Mouse (Mus musculus) heart, embryonic 12.5 days (tissue): ENCODE measurements around the gene Lrrc8d. TPM values are rescaled to one million over a fixed set of nuclear protein-coding genes. Genes with fewer than 3 reads are reported as not detected.

Experiments
- ATAC-seq: fragments of 200-750 bp; cut with Nextera tagmentation; 2 replicates; pipeline ENCODE4 v1.8.0; 2017; ENCODE audit warnings: moderate TSS enrichment, moderate library complexity; ENCODE audit not compliant: insufficient number of reproducible peaks, low FRiP score
- H3K27ac ChIP-seq: fragments of 300-500 bp; sonication (generic); 2 replicates; pipeline ENCODE4 v1.5.1; 2016; ENCODE audit warnings: mild to moderate bottlenecking, moderate library complexity; ENCODE audit not compliant: poor library complexity, severe bottlenecking
- H3K27me3 ChIP-seq: fragments of 300-500 bp; sonication (generic); replicated peaks from 2 replicates; pipeline ENCODE4 v1.6.1; 2016; ENCODE audit warnings: mild to moderate bottlenecking, moderate library complexity
- H3K36me3 ChIP-seq: fragments of 300-500 bp; sonication (generic); 2 replicates; pipeline ENCODE4 v1.6.1; 2016; ENCODE audit warnings: mild to moderate bottlenecking, moderate library complexity
- H3K4me1 ChIP-seq: fragments of 300-500 bp; sonication (generic); replicated peaks from 2 replicates; pipeline ENCODE4 v1.6.1; 2016; ENCODE audit warnings: mild to moderate bottlenecking
- H3K4me2 ChIP-seq: fragments of 300-500 bp; sonication (generic); 2 replicates; pipeline ENCODE4 v1.6.1; 2016; ENCODE audit warnings: mild to moderate bottlenecking, moderate library complexity
- H3K4me3 ChIP-seq: fragments of 300-500 bp; sonication (generic); 2 replicates; pipeline ENCODE4 v1.5.1; 2016; ENCODE audit warnings: mild to moderate bottlenecking
- H3K9ac ChIP-seq: fragments of 300-500 bp; sonication (generic); 2 replicates; pipeline ENCODE4 v1.6.1; 2016; ENCODE audit warnings: mild to moderate bottlenecking, moderate library complexity
- H3K9me3 ChIP-seq: fragments of 300-500 bp; sonication (generic); replicated peaks from 2 replicates; pipeline ENCODE4 v1.6.1; 2016; ENCODE audit warnings: mild to moderate bottlenecking, moderate library complexity
- WGBS: fragments of 180-500 bp; shearing (Covaris S2); methylation state at CpG from one replicate; pipeline ENCODE4 v1.1.7; 2016; 5-methylcytosine and 5-hydroxymethylcytosine counted together
- polyA plus RNA-seq: library from polyadenylated mRNA; unstranded; fragments of >200 nt; fragmentation: Nextera tagmentation; extraction: Ambion mirVana; gene quantifications from 2 replicates; pipeline ENCODE4 v1.2.1, GENCODE M21; 2016

Lrrc8d gene
- polyA plus RNA-seq, 1 experiment from 2014 or later: 10.7 TPM

- ATAC-seq: no peak
Observed at GRCm38 (mm10) chr5:105742641-105743040, 42.9 kb downstream of the Lrrc8d start.

GRCm38 (mm10) chr5:105745324-105745723 lies 45.6 kb downstream of the Lrrc8d start:
- Histone ChIP-seq H3K4me3 (no peak overlapping the region), H3K4me1 (peaks cover 13% of the 10 kb centered on the region), H3K9ac (no peak overlapping the region), H3K9me3 (no peaks in the 10 kb centered on the region), H3K27me3 (no peaks in the 10 kb centered on the region), H3K36me3 (no peaks in the 10 kb centered on the region), H3K4me2 (no peak overlapping the region), H3K27ac (no peak overlapping the region)
- no peak for ATAC-seq
- 51% methylated on average over 11 of the region's 11 CpGs for WGBS

More at GRCm38 (mm10) chr5:105742641-105743040, 42.9 kb downstream of the Lrrc8d start:
- H3K9ac ChIP-seq: no peak overlapping the region
- no peak overlapping the region for H3K4me2 ChIP-seq
- 78% methylated on average over 5 of the region's 5 CpGs for WGBS
- H3K4me3 ChIP-seq: no peak overlapping the region
- H3K4me1 ChIP-seq: peaks cover 13% of the 10 kb centered on the region
- H3K9me3 ChIP-seq: no peaks in the 10 kb centered on the region
- H3K27me3 ChIP-seq: no peaks in the 10 kb centered on the region
- no peak overlapping the region for H3K27ac ChIP-seq
- no peaks in the 10 kb centered on the region for H3K36me3 ChIP-seq

DNA sequence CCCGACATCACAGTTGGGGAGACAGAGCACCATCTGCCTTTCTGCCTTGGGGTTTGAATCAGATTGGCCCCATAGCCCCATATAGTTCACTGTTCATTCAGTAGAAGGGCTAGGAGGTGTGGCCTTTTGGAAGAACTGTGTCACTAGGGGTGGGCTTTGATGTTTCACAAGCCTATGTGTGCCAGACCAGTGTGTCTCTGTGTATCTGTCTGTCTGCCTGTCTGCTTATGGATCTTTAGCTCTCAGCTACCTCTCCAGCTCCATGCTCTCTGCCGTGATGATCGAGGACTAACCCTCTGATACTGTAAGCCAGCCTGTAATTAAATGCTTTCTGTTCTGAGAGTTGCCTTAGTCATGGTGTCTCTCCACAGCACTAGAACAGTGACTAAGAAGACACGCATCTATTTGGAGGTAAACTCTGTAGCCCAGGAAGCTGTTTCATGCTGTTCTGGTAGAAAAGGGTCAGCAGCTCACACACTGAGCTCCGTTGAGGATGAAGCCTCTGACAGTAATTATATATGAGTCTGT lies 46.2 kb downstream of the Lrrc8d start:
- Histone ChIP-seq H3K4me2 (no peak overlapping the region), H3K27ac (no peak overlapping the region), H3K36me3 (no peaks in the 10 kb centered on the region), H3K9ac (no peak overlapping the region), H3K4me3 (no peak overlapping the region), H3K27me3 (no peaks in the 10 kb centered on the region), H3K4me1 (peaks cover 13% of the 10 kb centered on the region), H3K9me3 (no peaks in the 10 kb centered on the region)
- WGBS: 87% methylated on average over 5 of the region's 5 CpGs
- no peak for ATAC-seq

DNA sequence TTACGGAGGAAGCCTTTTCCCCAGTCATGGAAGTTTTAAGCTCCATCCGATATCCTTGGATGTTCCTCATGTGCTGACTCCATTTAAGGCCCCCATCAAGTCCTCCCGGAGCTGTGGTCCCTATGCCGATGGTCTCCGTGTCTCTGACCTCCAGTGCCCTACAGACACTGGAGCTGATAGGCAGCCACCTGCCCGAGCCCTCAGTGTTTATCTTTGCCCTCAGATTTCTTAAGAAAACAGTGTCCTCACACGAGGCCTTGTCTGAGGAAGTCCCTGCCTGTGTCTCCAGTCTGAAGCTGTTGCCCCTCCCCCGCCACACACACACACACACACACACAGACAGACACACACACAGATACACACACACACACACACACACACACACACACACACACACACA lies 55.0 kb downstream of the Lrrc8d start:
- no peaks in the 10 kb centered on the region for H3K36me3 ChIP-seq
- H3K27ac ChIP-seq: no peak overlapping the region
- no peak overlapping the region for H3K9ac ChIP-seq
- H3K27me3 ChIP-seq: peaks cover 20% of the 10 kb centered on the region
- peaks cover 11% of the 10 kb centered on the region for H3K4me1 ChIP-seq
- no peak overlapping the region for H3K4me2 ChIP-seq
- no peak for ATAC-seq
- WGBS: 33% methylated on average over 8 of the region's 8 CpGs
- H3K4me3 ChIP-seq: no peak overlapping the region
- 0 out of 2 replicates have a peak, but pooled peaks cover 5% of the 10 kb centered on the region for H3K9me3 ChIP-seq

DNA sequence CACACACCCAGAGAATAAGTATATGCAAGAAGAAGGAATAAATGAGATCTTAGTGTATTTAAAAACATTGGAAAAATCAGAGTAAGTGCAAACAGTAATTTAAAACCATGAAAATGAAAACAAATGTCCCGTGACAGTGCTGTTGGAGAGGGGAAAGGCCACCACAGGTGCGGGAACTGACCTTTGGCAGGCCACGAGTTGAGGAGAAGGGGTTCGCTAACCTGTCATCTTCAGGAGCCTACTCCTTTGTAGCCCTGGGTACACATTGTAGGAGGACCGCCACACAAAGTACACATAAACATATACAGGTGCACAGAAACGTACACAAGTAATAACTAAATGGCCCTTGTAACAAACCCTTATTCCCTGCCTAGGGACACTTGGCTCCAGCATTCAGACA lies 55.7 kb downstream of the Lrrc8d start:
- H3K9me3 ChIP-seq: 0 out of 2 replicates have a peak, but pooled peaks cover 5% of the 10 kb centered on the region
- WGBS: 79% methylated on average over 6 of the region's 6 CpGs
- no peak overlapping the region for H3K27ac ChIP-seq
- no peaks in the 10 kb centered on the region for H3K36me3 ChIP-seq
- H3K4me3 ChIP-seq: no peak overlapping the region
- no peak overlapping the region for H3K9ac ChIP-seq
- H3K4me1 ChIP-seq: peaks cover 11% of the 10 kb centered on the region
- peaks cover 27% of the 10 kb centered on the region for H3K27me3 ChIP-seq
- no peak for ATAC-seq
- H3K4me2 ChIP-seq: no peak overlapping the region

GRCm38 (mm10) chr5:105757978-105758377 lies 58.2 kb downstream of the Lrrc8d start:
- Histone ChIP-seq H3K9me3 (0 out of 2 replicates have a peak, but pooled peaks cover 5% of the 10 kb centered on the region), H3K36me3 (no peaks in the 10 kb centered on the region), H3K27ac (no peak overlapping the region), H3K4me2 (no peak overlapping the region), H3K9ac (no peak overlapping the region), H3K4me3 (no peak overlapping the region), H3K4me1 (peaks cover 24% of the 10 kb centered on the region), H3K27me3 (peaks cover 30% of the 10 kb centered on the region)
- 88% methylated on average over 17 of the region's 17 CpGs for WGBS
- ATAC-seq: no peak

DNA sequence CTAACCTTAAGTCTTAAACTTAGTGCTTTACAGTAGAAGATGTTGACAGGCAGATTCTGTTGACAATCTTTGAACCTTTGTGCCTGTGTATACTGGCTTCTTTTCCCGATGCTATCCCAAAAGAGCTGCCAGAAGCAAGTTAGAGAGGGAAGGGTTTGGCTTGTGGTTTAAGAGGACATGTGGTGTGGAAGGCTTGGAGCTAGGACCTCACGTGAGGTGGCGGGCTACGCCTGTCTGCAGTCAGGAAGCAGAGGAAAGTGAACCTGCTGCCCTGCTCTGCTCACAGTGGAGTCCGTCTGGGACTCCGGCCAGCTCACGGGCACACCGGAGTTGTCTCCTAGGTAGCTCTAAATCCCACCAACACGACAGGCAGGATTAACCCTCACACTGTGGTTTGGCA lies 59.1 kb downstream of the Lrrc8d start:
- Histone ChIP-seq H3K36me3 (no peaks in the 10 kb centered on the region), H3K4me3 (no peak overlapping the region), H3K4me2 (no peak overlapping the region), H3K27me3 (peaks cover 34% of the 10 kb centered on the region), H3K27ac (no peak overlapping the region), H3K4me1 (peaks cover 24% of the 10 kb centered on the region), H3K9me3 (0 out of 2 replicates have a peak, but pooled peaks cover 5% of the 10 kb centered on the region), H3K9ac (no peak overlapping the region)
- WGBS: 78% methylated on average over 9 of the region's 9 CpGs
- ATAC-seq: no peak

DNA sequence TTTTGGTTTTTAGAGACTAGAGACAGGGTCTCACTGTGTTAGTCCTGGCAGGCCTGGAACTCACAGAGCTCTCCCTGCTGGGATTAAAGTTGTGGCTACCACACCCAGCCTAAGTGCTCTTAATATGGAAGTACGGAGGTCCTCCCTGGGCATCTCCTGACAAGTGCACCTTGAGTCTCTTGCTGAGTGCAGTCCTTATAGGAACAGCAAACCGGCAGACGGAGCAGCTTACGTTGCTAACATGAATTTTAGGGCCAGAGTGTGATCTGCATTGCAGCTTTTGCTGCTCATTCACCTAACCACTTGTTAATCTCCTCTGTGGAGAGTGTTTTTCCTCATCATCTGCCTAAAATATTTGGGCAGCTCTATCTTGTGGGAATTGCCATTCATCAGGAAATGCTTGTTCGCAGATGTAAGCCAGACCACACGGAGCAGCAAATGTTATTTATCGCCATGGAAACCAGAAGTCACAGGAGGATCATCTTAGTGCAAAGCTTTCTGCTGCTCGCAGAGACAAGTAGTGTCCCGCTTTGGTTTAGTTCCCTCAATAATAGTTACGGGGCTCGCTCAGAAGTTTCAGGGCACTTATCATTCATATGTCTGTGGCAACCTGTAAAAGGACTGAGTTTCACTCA lies 62.2 kb downstream of the Lrrc8d start:
- WGBS: 29% methylated on average over 11 of the region's 11 CpGs
- no peak overlapping the region for H3K4me3 ChIP-seq
- no peak overlapping the region for H3K9ac ChIP-seq
- H3K27me3 ChIP-seq: peaks cover 38% of the 10 kb centered on the region
- peaks cover 12% of the 10 kb centered on the region for H3K4me1 ChIP-seq
- H3K27ac ChIP-seq: no peak overlapping the region
- ATAC-seq: peak; percentile 64; the same call in 1 of the 2 replicates
- H3K9me3 ChIP-seq: 0 out of 2 replicates have a peak, but pooled peaks cover 5% of the 10 kb centered on the region
- no peaks in the 10 kb centered on the region for H3K36me3 ChIP-seq
- peak overlapping the region; percentile 21; the same call in 1 of the 2 replicates for H3K4me2 ChIP-seq

GRCm38 (mm10) chr5:105764369-105764768 lies 64.6 kb downstream of the Lrrc8d start:
- H3K4me2 ChIP-seq: no peak overlapping the region
- no peak overlapping the region for H3K27ac ChIP-seq
- no peaks in the 10 kb centered on the region for H3K9me3 ChIP-seq
- H3K4me1 ChIP-seq: peaks cover 20% of the 10 kb centered on the region
- no peak for ATAC-seq
- H3K27me3 ChIP-seq: peaks cover 22% of the 10 kb centered on the region
- H3K36me3 ChIP-seq: no peaks in the 10 kb centered on the region
- H3K9ac ChIP-seq: no peak overlapping the region
- 85% methylated on average over 10 of the region's 10 CpGs for WGBS
- H3K4me3 ChIP-seq: no peak overlapping the region

DNA sequence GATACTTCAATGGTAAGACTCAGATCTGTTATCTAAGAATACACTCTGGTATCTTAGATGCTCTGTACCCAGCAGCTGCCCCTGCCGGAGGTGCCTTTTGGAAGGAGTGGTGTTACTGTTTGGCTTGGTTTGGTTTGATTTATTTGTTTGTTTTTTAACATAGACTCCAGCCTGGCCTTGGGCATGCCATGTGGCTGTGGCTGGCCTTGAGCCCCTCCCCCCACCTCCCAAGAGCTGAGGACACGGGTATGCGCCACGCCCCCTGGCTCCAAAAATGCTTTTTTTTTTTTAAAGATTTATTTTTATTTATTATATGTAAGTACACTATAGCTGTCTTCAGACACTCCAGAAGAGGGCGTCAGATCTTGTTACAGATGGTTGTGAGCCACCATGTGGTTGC lies 65.6 kb downstream of the Lrrc8d start:
- no peak overlapping the region for H3K4me3 ChIP-seq
- no peak overlapping the region for H3K9ac ChIP-seq
- no peaks in the 10 kb centered on the region for H3K9me3 ChIP-seq
- H3K36me3 ChIP-seq: no peaks in the 10 kb centered on the region
- H3K27ac ChIP-seq: no peak overlapping the region
- peaks cover 20% of the 10 kb centered on the region for H3K4me1 ChIP-seq
- 85% methylated on average over 5 of the region's 5 CpGs for WGBS
- H3K4me2 ChIP-seq: no peak overlapping the region
- peaks cover 12% of the 10 kb centered on the region; the same call in 1 of the 2 replicates for H3K27me3 ChIP-seq
- ATAC-seq: no peak

- no peaks in the 10 kb centered on the region for H3K9me3 ChIP-seq
- no peak overlapping the region for H3K4me3 ChIP-seq
- no peak overlapping the region for H3K9ac ChIP-seq
- H3K27me3 ChIP-seq: peaks cover 6% of the 10 kb centered on the region; the same call in 1 of the 2 replicates
- H3K4me1 ChIP-seq: peaks cover 9% of the 10 kb centered on the region; the same call in 1 of the 2 replicates
- WGBS: 81% methylated on average over 5 of the region's 5 CpGs
- ATAC-seq: no peak
- no peak overlapping the region for H3K4me2 ChIP-seq
- H3K36me3 ChIP-seq: no peaks in the 10 kb centered on the region
- H3K27ac ChIP-seq: no peak overlapping the region
Observed at GRCm38 (mm10) chr5:105776368-105776767, 76.6 kb downstream of the Lrrc8d start.
